Mouse (Mus musculus): ENCODE results near the gene Med19.

- no peak for TF ChIP-seq CTCF (IDR thresholded peaks at IDR 0.05; ENCODE audit: extremely low read depth, insufficient read length, insufficient replicate concordance, low read depth, low read length)
- TF ChIP-seq POLR2A (IDR thresholded peaks at IDR 0.05; ENCODE audit: low read depth, low read length) = no peak; the same call in 1 of the 2 replicates
Measured at GRCm38 (mm10) chr2:84635611-84636010, 42.6 kb upstream of the Med19 start.
